20 mouse cellular contexts compared by ENCODE assay signal in the genomic region with DNA sequence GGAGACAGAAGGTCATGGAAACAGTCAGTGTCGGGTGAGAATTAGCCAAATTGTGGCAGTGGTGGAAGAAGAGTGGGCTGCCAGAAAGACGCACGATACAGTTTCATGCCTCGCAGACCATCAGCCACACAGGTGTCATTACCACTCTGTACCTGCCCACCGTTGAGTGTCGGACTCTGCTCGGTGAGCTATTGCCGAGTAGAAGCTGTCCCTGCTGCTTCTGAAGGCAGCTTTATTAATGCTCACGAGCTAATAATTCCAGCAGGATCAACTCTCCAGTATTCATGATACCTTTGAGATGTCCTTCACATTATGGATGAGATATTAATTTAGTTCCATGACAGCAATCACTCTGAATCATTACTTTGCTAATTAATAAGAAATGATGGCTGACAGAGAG.
"Had no signal": no experiment of that assay in that cellular context is flagged by ENCODE, and none has a peak within 500 bp of the region (broad histone marks: within the 10 kb centered on the region; RNA-seq: fewer than 3 reads in every experiment).

No protein-coding gene starts in this region.

- H3K27ac ChIP-seq: gastrocnemius, adult 2 months; heart, adult 2 months; heart, embryonic 13.5 days; heart, embryonic 15.5 days; intestine, embryonic 15.5 days; left cerebral cortex, adult 2 months; limb, embryonic 10.5 days; limb, embryonic 12.5 days; liver, embryonic 13.5 days had no signal

- H3K9me3 ChIP-seq: heart, embryonic 15.5 days; intestine, embryonic 15.5 days; limb, embryonic 10.5 days; limb, embryonic 12.5 days; liver, embryonic 13.5 days had no signal

- H3K4me3 ChIP-seq: gastrocnemius, adult 2 months; heart, adult 2 months; heart, embryonic 13.5 days; heart, embryonic 15.5 days; intestine, embryonic 15.5 days; left cerebral cortex, adult 2 months; limb, embryonic 10.5 days; limb, embryonic 12.5 days; liver, embryonic 13.5 days had no signal

- H3K4me1 ChIP-seq: heart, embryonic 15.5 days; intestine, embryonic 15.5 days; limb, embryonic 10.5 days; limb, embryonic 12.5 days; liver, embryonic 13.5 days had no signal

- H3K36me3 ChIP-seq: heart, embryonic 13.5 days; heart, embryonic 15.5 days; intestine, embryonic 15.5 days; limb, embryonic 10.5 days; limb, embryonic 12.5 days; liver, embryonic 13.5 days had no signal

- DNase-seq: gastrocnemius, adult 2 months; gastrocnemius, postnatal 10 days; gastrocnemius, postnatal 25 days; heart, adult 2 months; heart, postnatal 14 days; heart, postnatal 36 days; layer of hippocampus, adult 9-11 months; liver; liver, embryonic 13.5 days had no signal

- H3K27me3 ChIP-seq: heart, embryonic 13.5 days; heart, embryonic 15.5 days; intestine, embryonic 15.5 days; limb, embryonic 12.5 days; liver, embryonic 13.5 days had no signal

- H3K9ac ChIP-seq: heart, embryonic 13.5 days; heart, embryonic 15.5 days; intestine, embryonic 15.5 days; limb, embryonic 12.5 days; liver, embryonic 13.5 days had no signal

- ATAC-seq: hindbrain, embryonic 16.5 days; inflammation-experienced regulatory T-cells, adult 6 months; intestine, embryonic 15.5 days; intestine, postnatal 0 days had no signal

- H3K4me2 ChIP-seq: heart, embryonic 11.5 days; heart, embryonic 13.5 days; heart, embryonic 15.5 days; intestine, embryonic 15.5 days; limb, embryonic 12.5 days; liver, embryonic 11.5 days; liver, embryonic 13.5 days had no signal
